Mouse (Mus musculus) MEL (cell line): ENCODE data around the gene Gtf3c2. TPM values are rescaled to one million over a fixed set of nuclear protein-coding genes. Genes with fewer than 3 reads are reported as not detected.

Source experiments
- DNase-seq: peaks from one replicate; pipeline ENCODE4 v3.0.0; 2011; ENCODE audit warnings: low read depth, low spot score
- H3K27ac ChIP-seq: 2 replicates; pipeline ENCODE4 v1.5.1; 2012; ENCODE audit warnings: low read depth, mild to moderate bottlenecking, control low read depth, low read length, moderate library complexity; ENCODE audit not compliant: control insufficient read depth
- H3K27me3 ChIP-seq, 2 experiments: fragments of 150-350 bp in 1 of 2; sonication (generic) in 1 of 2; 2 replicates each; pipeline ENCODE4 v1.6.1; 2012; ENCODE audit warnings: low read length in 2 of 2, mild to moderate bottlenecking in 2 of 2, improper control_type of control experiment in 1 of 2, moderate library complexity in 1 of 2; ENCODE audit not compliant: insufficient read depth in 2 of 2, control insufficient read depth in 1 of 2
- H3K36me3 ChIP-seq, 2 experiments: 2 replicates each; pipeline ENCODE4 v1.6.1; 2012 to 2014; ENCODE audit warnings: low read length in 2 of 2, improper control_type of control experiment in 1 of 2, inconsistent platforms in 1 of 2, mild to moderate bottlenecking in 1 of 2; ENCODE audit not compliant: insufficient read depth in 2 of 2, control insufficient read depth in 1 of 2
- H3K4me1 ChIP-seq, 2 experiments: fragments of 150-350 bp in 1 of 2; sonication (generic) in 1 of 2; 2 replicates each; pipeline ENCODE4 v1.6.1; 2012; ENCODE audit warnings: low read length in 2 of 2, improper control_type of control experiment in 1 of 2, mild to moderate bottlenecking in 1 of 2; ENCODE audit not compliant: insufficient read depth in 2 of 2, control insufficient read depth in 1 of 2
- H3K4me3 ChIP-seq, 2 experiments: fragments of 150-350 bp in 1 of 2; sonication (generic) in 1 of 2; 2 replicates each; pipeline ENCODE4 v1.5.1; 2012; ENCODE audit warnings: low read depth in 2 of 2, low read length in 2 of 2, mild to moderate bottlenecking in 2 of 2, moderate library complexity in 2 of 2, control low read depth in 1 of 2, improper control_type of control experiment in 1 of 2; ENCODE audit not compliant: control insufficient read depth in 1 of 2, insufficient read depth in 1 of 2
- H3K79me2 ChIP-seq: 2 replicates; pipeline ENCODE4 v1.6.1; 2012; ENCODE audit warnings: mild to moderate bottlenecking, low read length, moderate library complexity; ENCODE audit not compliant: control insufficient read depth, poor library complexity, insufficient read depth
- H3K9ac ChIP-seq: 2 replicates; pipeline ENCODE4 v1.6.1; 2012; ENCODE audit warnings: low read depth, mild to moderate bottlenecking, control low read depth, low read length, moderate library complexity; ENCODE audit not compliant: control insufficient read depth, poor library complexity, severe bottlenecking
- H3K9me3 ChIP-seq: fragments of 150-350 bp; sonication (generic); replicated peaks from 2 replicates; pipeline ENCODE4 v1.6.1; 2012; ENCODE audit warnings: mild to moderate bottlenecking, low read length, improper control_type of control experiment, moderate library complexity; ENCODE audit not compliant: insufficient read depth
- MAZ ChIP-seq: IDR thresholded peaks from 2 replicates; pipeline ENCODE4 v1.6.1; 2012; ENCODE audit warnings: low read depth, mild to moderate bottlenecking, inconsistent platforms, low read length, improper control_type of control experiment
- NELFE ChIP-seq: IDR thresholded peaks from 2 replicates; pipeline ENCODE4 v1.6.1; 2011; ENCODE audit warnings: low read depth, low read length, improper control_type of control experiment
- NRF1 ChIP-seq: IDR thresholded peaks from 2 replicates; pipeline ENCODE4 v1.6.1; 2014; ENCODE audit warnings: low read depth, mild to moderate bottlenecking, inconsistent platforms, low read length, improper control_type of control experiment, moderate library complexity; ENCODE audit not compliant: poor library complexity, insufficient read depth, severe bottlenecking
- POLR2A ChIP-seq, 2 experiments: IDR thresholded peaks; 2 replicates each; pipeline ENCODE4 v1.6.1; 2011 to 2012; ENCODE audit warnings: low read length in 2 of 2, mild to moderate bottlenecking in 2 of 2, control low read depth in 1 of 2, improper control_type of control experiment in 1 of 2, low read depth in 1 of 2, moderate library complexity in 1 of 2; ENCODE audit not compliant: control insufficient read depth in 1 of 2, insufficient read depth in 1 of 2, poor library complexity in 1 of 2
- POLR2AphosphoS2 ChIP-seq: IDR thresholded peaks from 2 replicates; pipeline ENCODE4 v1.6.1; 2011; ENCODE audit warnings: low read length, improper control_type of control experiment
- POLR2AphosphoS5 ChIP-seq: IDR thresholded peaks from 2 replicates; pipeline ENCODE4 v1.6.1; 2012; ENCODE audit warnings: low read depth, borderline replicate concordance, mild to moderate bottlenecking, inconsistent platforms, low read length, moderate library complexity, mixed read lengths
- TCF12 ChIP-seq: IDR thresholded peaks from 2 replicates; pipeline ENCODE4 v1.6.1; 2014; ENCODE audit warnings: low read depth, mild to moderate bottlenecking, inconsistent platforms, low read length, improper control_type of control experiment, moderate library complexity
- ZMIZ1 ChIP-seq: IDR thresholded peaks from 2 replicates; pipeline ENCODE4 v1.6.1; 2012; ENCODE audit warnings: low read depth, mild to moderate bottlenecking, inconsistent platforms, low read length, improper control_type of control experiment, moderate library complexity
- polyA plus RNA-seq, 2 experiments: library from polyadenylated mRNA; stranded (reverse) in 1 of 2; unstranded in 1 of 2; fragments of >175 nt in 1 of 2; fragments of >200 nt in 1 of 2; gene quantifications; 2 replicates each; pipeline versions ENCODE4 v1.2.1 to v1.2.4; 2012; ENCODE audit warnings: low replicate concordance in 2 of 2, low read depth in 1 of 2; ENCODE audit not compliant: insufficient read length in 2 of 2, insufficient read depth in 1 of 2, missing spikeins in 1 of 2
- total RNA-seq: library from RNA; depleted of rRNA; stranded (reverse); fragments of 300-350 nt; gene quantifications from 2 replicates; pipeline ENCODE4 v1.2.3, GENCODE M21; 2012

Gtf3c2 gene
- total and polyA plus RNA-seq, 3 experiments: 50.9 to 129 TPM; not detected in 1

DNA sequence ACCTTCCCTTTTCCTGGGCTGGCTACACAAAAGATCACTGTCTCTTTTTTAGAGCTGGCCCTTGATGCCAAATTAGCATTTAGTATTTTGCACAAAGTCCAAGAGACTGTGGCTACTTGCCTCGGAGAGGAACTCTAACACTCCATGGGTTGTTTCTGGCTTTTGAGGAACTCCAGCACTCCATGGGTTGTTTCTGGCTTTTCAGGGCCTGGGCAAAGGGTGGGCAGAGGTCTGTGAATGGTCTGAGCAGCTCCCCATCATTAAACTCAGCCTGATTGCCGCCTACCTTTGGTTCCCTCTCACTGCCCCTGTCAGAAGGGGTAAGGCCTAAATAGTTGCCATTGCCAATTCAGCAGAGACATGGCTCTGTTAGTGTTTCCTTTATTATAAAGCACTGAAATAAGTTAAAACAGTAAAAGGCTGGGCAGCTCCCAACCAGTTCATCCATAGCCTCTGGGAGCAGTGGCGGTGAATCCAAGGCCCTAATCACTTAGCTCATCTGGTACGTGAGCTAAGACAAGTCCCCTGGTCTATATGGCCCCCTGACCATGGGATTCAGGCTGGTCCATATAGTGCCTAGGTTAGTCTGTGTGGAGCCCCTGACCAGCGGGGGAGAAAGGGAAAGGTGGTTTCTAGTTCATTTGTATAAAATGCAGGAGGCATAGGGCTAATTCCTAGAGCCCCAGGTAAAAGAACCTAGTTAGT lies 18.8 kb upstream of the Gtf3c2 start:
- no peaks in the 10 kb centered on the region for H3K27me3 ChIP-seq
- H3K36me3 ChIP-seq: peaks cover 6 to 14% of the 10 kb centered on the region in 2 experiments
- H3K9me3 ChIP-seq: no peaks in the 10 kb centered on the region
- H3K79me2 ChIP-seq: peaks cover 16% of the 10 kb centered on the region
- no peaks in the 10 kb centered on the region; a peak in 1 of 4 replicates for H3K4me1 ChIP-seq
- H3K9ac ChIP-seq: no peak overlapping the region
- TF ChIP-seq MAZ (no peak), POLR2AphosphoS2 (peak; percentile 83), POLR2A (IDR thresholded peaks at IDR 0.05; ENCODE audit: control insufficient read depth in 1 of 2, insufficient read depth in 1 of 2, low read depth in 1 of 2, low read length in 2 of 2, poor library complexity in 1 of 2) (peak in 1 of 2 experiments; percentile 31; a peak in 1 of 4 replicates)
- H3K27ac ChIP-seq: no peak overlapping the region
- no peak for DNase-seq
- H3K4me3 ChIP-seq: no peak overlapping the region

DNA sequence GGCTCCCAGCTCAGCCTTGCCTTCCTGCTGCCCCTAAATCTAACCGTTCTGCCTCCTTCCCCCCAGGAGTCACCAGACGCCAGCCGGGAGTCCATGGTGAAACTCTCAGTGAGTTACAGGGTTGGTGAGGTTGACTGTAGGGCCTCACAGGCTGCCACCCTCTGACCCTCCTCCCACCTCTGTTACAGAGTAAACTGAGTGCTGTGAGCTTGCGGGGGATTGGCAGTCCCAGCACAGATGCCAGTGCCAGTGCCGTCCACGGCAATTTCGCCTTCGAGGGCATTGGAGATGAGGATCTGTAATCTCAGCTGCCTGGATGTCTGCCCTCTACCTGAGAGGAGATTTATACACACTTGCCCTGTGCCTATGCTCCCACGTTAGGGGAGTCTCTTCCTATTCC lies 18.2 kb upstream of the Gtf3c2 start:
- Histone ChIP-seq H3K27me3 (no peaks in the 10 kb centered on the region), H3K4me3 (no peak overlapping the region), H3K27ac (no peak overlapping the region), H3K9me3 (no peaks in the 10 kb centered on the region), H3K9ac (no peak overlapping the region), H3K79me2 (peaks cover 22% of the 10 kb centered on the region), H3K4me1 (no peaks in the 10 kb centered on the region; a peak in 1 of 4 replicates), H3K36me3 (peaks cover 4 to 14% of the 10 kb centered on the region in 2 experiments)
- DNase-seq: no peak
- TF ChIP-seq NRF1: no peak
- TF ChIP-seq NELFE: no peak
- TF ChIP-seq POLR2AphosphoS5: 0 out of 2 replicates have a peak, but pooled peaks have one; percentile 27
- TF ChIP-seq, all 39 proteins: peak for 1

DNA sequence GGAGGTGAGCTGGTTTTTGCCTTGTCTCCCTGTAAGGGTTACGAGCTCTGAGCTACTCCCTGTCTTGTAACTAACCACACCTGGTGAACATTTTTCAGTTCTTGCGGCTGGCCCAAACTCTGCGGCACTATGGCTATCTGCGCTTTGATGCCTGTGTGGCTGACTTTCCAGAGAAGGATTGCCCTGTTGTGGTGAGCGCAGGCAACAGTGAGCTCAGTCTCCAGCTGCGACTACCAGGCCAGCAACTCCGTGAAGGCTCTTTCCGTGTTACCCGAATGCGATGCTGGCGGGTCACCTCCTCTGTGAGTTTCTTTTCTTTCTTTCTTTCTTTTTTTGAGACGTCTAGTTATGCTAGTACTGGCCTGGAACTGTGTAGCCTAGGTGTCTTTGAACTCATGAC lies 17.1 kb upstream of the Gtf3c2 start:
- peaks cover 0 to under 1% of the 10 kb centered on the region in 2 experiments; a peak in 1 of 4 replicates for H3K4me1 ChIP-seq
- DNase-seq: no peak
- TF ChIP-seq ZMIZ1 (peak; percentile 61; the same call in 1 of the 2 replicates), TCF12 (no peak)
- no peaks in the 10 kb centered on the region for H3K27me3 ChIP-seq
- no peaks in the 10 kb centered on the region for H3K9me3 ChIP-seq
- no peak overlapping the region for H3K9ac ChIP-seq
- H3K27ac ChIP-seq: no peak overlapping the region
- peaks cover 29% of the 10 kb centered on the region for H3K79me2 ChIP-seq
- H3K36me3 ChIP-seq: peaks cover 4 to 14% of the 10 kb centered on the region in 2 experiments
- no peak overlapping the region for H3K4me3 ChIP-seq
